10 mouse cellular contexts compared by ENCODE assay signal in the genomic region with DNA sequence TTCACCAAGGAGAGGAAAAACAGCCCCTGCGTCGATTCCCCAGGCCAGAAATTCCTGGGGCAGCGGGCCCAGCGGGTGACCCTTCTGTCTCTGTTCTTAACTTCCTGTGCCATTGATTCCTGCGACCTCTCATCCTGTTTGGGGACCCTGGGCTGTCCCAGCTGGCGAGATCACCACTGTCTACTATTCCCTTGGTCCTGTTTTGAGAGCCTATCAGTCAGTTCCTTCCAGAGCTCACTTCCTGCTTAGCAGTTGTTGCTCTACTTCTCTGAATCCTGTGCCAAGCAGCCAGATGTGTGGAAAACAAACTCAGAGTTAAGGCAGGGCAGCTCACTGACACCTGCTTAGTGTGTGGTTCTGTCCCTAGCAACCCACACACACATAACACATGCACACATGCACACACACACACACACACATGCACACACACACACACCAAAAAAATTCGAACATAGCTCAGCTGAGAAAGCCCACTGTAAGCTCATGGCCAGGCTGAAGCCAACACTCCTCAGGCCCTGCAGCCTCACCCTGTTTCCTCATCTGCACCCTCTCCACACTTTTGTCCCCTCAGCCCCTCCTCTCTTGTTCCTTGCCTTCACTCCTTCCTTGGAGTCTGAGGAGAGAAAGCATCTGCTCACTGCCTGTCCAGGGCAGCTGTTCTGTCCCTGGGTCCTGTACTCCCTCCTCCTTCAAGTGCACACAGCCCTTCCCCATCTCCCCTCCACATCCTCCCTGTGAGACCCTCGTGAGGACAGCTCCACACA. TPM values are rescaled to one million over a fixed set of nuclear protein-coding genes. Genes with fewer than 3 reads are reported as not detected.
DNase-seq lines count a peak whose midpoint lies in the region; ATAC-seq and TF ChIP-seq lines count a peak whose summit lies in the region.
"Had no signal": no experiment of that assay in that cellular context is flagged by ENCODE, and none has a peak within 500 bp of the region (broad histone marks: within the 10 kb centered on the region; RNA-seq: fewer than 3 reads in every experiment).

No protein-coding gene starts in this region.

- no peaks in the 10 kb centered on the region for H3K4me1 ChIP-seq in intestine, embryonic 16.5 days (ENCODE audit: control insufficient read depth, insufficient read depth, low read length)
- H3K4me1 ChIP-seq in intestine, postnatal 0 days (replicated peaks; ENCODE audit: control insufficient read depth, insufficient read depth, low read length): no peaks in the 10 kb centered on the region
- peaks cover 0 to 9% of the 10 kb centered on the region in 2 experiments; a peak in 1 of 4 replicates for H3K4me1 ChIP-seq in MEL (ENCODE audit: control insufficient read depth in 1 of 2, insufficient read depth in 2 of 2, low read length in 2 of 2)
- H3K4me1 ChIP-seq in limb, embryonic 10.5 days: peaks cover 17% of the 10 kb centered on the region

- H3K27ac ChIP-seq in intestine, embryonic 16.5 days (ENCODE audit: low read length): 0 out of 2 replicates have a peak overlapping the region, but pooled peaks have one; percentile 2
- H3K27ac ChIP-seq in intestine, postnatal 0 days (ENCODE audit: low read depth, low read length): no peak overlapping the region
- H3K27ac ChIP-seq in MEL (ENCODE audit: control insufficient read depth, low read depth, low read length): peak overlapping the region; percentile 76
- H3K27ac ChIP-seq in limb, embryonic 10.5 days: 0 out of 2 replicates have a peak overlapping the region, but pooled peaks have one; percentile 37

- ATAC-seq in intestine, embryonic 16.5 days: no peak
- no peak for ATAC-seq in intestine, postnatal 0 days

- no peak overlapping the region for H3K4me2 ChIP-seq in intestine, embryonic 16.5 days (ENCODE audit: low read depth, low read length)
- no peak overlapping the region for H3K4me2 ChIP-seq in intestine, postnatal 0 days (replicated peaks; ENCODE audit: low read depth)

- TF ChIP-seq EP300 in MEL (IDR thresholded peaks at IDR 0.05; ENCODE audit: low read depth in 1 of 2, low read length in 2 of 2): peak in 1 of 2 experiments; percentile 20; a peak in 2 of 4 replicates

- no peaks in the 10 kb centered on the region for H3K36me3 ChIP-seq in intestine, embryonic 16.5 days (ENCODE audit: control insufficient read depth, insufficient read depth, low read length)
- H3K36me3 ChIP-seq in intestine, postnatal 0 days (ENCODE audit: control insufficient read depth, insufficient read depth): no peaks in the 10 kb centered on the region
- no peaks in the 10 kb centered on the region for H3K36me3 ChIP-seq in MEL (ENCODE audit: control insufficient read depth in 1 of 2, insufficient read depth in 2 of 2, low read length in 2 of 2)
- no peaks in the 10 kb centered on the region for H3K36me3 ChIP-seq in limb, embryonic 10.5 days

- no peaks in the 10 kb centered on the region for H3K27me3 ChIP-seq in intestine, embryonic 16.5 days (replicated peaks; ENCODE audit: control insufficient read depth, insufficient read depth, low read length)
- H3K27me3 ChIP-seq in intestine, postnatal 0 days (replicated peaks; ENCODE audit: control insufficient read depth, insufficient read depth, low read length): no peaks in the 10 kb centered on the region
- no peaks in the 10 kb centered on the region for H3K27me3 ChIP-seq in MEL (ENCODE audit: control insufficient read depth in 1 of 2, insufficient read depth in 2 of 2, low read length in 2 of 2)
- H3K27me3 ChIP-seq in limb, embryonic 10.5 days (ENCODE audit: low read depth, poor library complexity, severe bottlenecking): no peaks in the 10 kb centered on the region

- 41% methylated on average over 8 of the region's 8 CpGs for WGBS in intestine, embryonic 16.5 days
- 42% methylated on average over 8 of the region's 8 CpGs for WGBS in intestine, postnatal 0 days
- 44% methylated on average over 8 of the region's 8 CpGs for WGBS in limb, embryonic 10.5 days

- no peak overlapping the region for H3K9ac ChIP-seq in intestine, embryonic 16.5 days (ENCODE audit: low read depth, low read length)
- H3K9ac ChIP-seq in intestine, postnatal 0 days (ENCODE audit: low read depth, low read length): no peak overlapping the region
- peak overlapping the region; percentile 38 for H3K9ac ChIP-seq in MEL (ENCODE audit: control insufficient read depth, low read depth, low read length, poor library complexity, severe bottlenecking)

- no peak overlapping the region for H3K4me3 ChIP-seq in intestine, embryonic 16.5 days (ENCODE audit: low read length)
- H3K4me3 ChIP-seq in intestine, postnatal 0 days (ENCODE audit: low read depth, low read length): no peak overlapping the region
- H3K4me3 ChIP-seq in MEL (ENCODE audit: control insufficient read depth in 1 of 2, insufficient read depth in 1 of 2, low read depth in 2 of 2, low read length in 2 of 2): peak overlapping the region; percentile 31 to 49; a peak in 3 of 4 replicates
- H3K4me3 ChIP-seq in limb, embryonic 10.5 days: no peak overlapping the region

- peak; percentile 74 for DNase-seq in MEL (ENCODE audit: low read depth, low spot score)
- DNase-seq in heart, adult 11 months: peak; percentile 99
- no peak for DNase-seq in limb, embryonic 10.5 days (ENCODE audit: low spot score)
- DNase-seq in testis, postnatal 10 days (ENCODE audit: low spot score): no peak
- DNase-seq in yolk sac, embryonic 10.5 days (ENCODE audit: low spot score): no peak
- DNase-seq in spleen, adult 18-20 months: no peak
- DNase-seq: adrenal gland, postnatal 36 days had no signal

- no peaks in the 10 kb centered on the region for H3K79me2 ChIP-seq in MEL (ENCODE audit: control insufficient read depth, insufficient read depth, low read length, poor library complexity)

- TF ChIP-seq POLR2A in MEL (IDR thresholded peaks at IDR 0.05; ENCODE audit: control insufficient read depth in 1 of 2, insufficient read depth in 1 of 2, low read depth in 1 of 2, low read length in 2 of 2, poor library complexity in 1 of 2): no peak; a peak in 1 of 4 replicates

- no peaks in the 10 kb centered on the region for H3K9me3 ChIP-seq in intestine, embryonic 16.5 days (ENCODE audit: control insufficient read depth, low read length)
- no peaks in the 10 kb centered on the region for H3K9me3 ChIP-seq in intestine, postnatal 0 days (ENCODE audit: control insufficient read depth)
- no peaks in the 10 kb centered on the region for H3K9me3 ChIP-seq in MEL (replicated peaks; ENCODE audit: insufficient read depth, low read length)
- no peaks in the 10 kb centered on the region for H3K9me3 ChIP-seq in limb, embryonic 10.5 days (replicated peaks)

- TF ChIP-seq CTCF in intestine, postnatal 0 days (IDR thresholded peaks at IDR 0.05; ENCODE audit: low read depth): no peak
- TF ChIP-seq CTCF in MEL (IDR thresholded peaks at IDR 0.05 in 2 of 3, conservative IDR thresholded peaks at IDR 0.05 in 1 of 3; ENCODE audit: control insufficient read depth in 1 of 3, insufficient read depth in 1 of 3, low read depth in 2 of 3, low read length in 3 of 3, poor library complexity in 1 of 3, severe bottlenecking in 1 of 3): no peak

- no peak for TF ChIP-seq RAD21 in MEL (IDR thresholded peaks at IDR 0.05; ENCODE audit: low read depth, low read length)

TF ChIP-seq in MEL, 35 proteins besides CTCF, POLR2A, EP300 and RAD21:
- TF ChIP-seq CHD1 (IDR thresholded peaks at IDR 0.05; ENCODE audit: low read depth, low read length) (no peak), USF1 (IDR thresholded peaks at IDR 0.05; ENCODE audit: low read depth, low read length) (no peak), ZC3H11A (IDR thresholded peaks at IDR 0.05; ENCODE audit: low read depth, low read length) (no peak), GATA1 (IDR thresholded peaks at IDR 0.05; ENCODE audit: low read depth, low read length) (no peak), MXI1 (IDR thresholded peaks at IDR 0.05; ENCODE audit: low read depth, low read length) (0 out of 2 replicates have a peak, but pooled peaks have one; percentile 33), MEF2A (IDR thresholded peaks at IDR 0.05; ENCODE audit: extremely low read depth, insufficient replicate concordance, low read depth, low read length, poor library complexity, severe bottlenecking) (no peak), UBTF (IDR thresholded peaks at IDR 0.05; ENCODE audit: borderline replicate concordance, insufficient read depth, low read depth, low read length) (no peak), ZKSCAN1 (IDR thresholded peaks at IDR 0.05; ENCODE audit: low read depth, low read length) (no peak), ETS1 (IDR thresholded peaks at IDR 0.05; ENCODE audit: low read depth, low read length) (0 out of 2 replicates have a peak, but pooled peaks have one; percentile 34), GABPA (IDR thresholded peaks at IDR 0.05; ENCODE audit: low read depth, low read length) (no peak), NRF1 (IDR thresholded peaks at IDR 0.05; ENCODE audit: insufficient read depth, low read depth, low read length, poor library complexity, severe bottlenecking) (no peak), ELF1 (IDR thresholded peaks at IDR 0.05; ENCODE audit: low read depth, low read length) (peak; percentile 64; the same call in 1 of the 2 replicates), ZMIZ1 (IDR thresholded peaks at IDR 0.05; ENCODE audit: low read depth, low read length) (no peak), ZNF384 (IDR thresholded peaks at IDR 0.05; ENCODE audit: low read depth, low read length) (no peak), E2F4 (IDR thresholded peaks at IDR 0.05; ENCODE audit: borderline replicate concordance, low read depth, low read length) (no peak), MAFK (IDR thresholded peaks at IDR 0.05; ENCODE audit: borderline replicate concordance, low read depth, low read length) (no peak), CHD2 (IDR thresholded peaks at IDR 0.05; ENCODE audit: low read length) (no peak)

RNA-seq across cellular contexts. Expression of a gene that starts 11.2 kb away (rescaled TPM):
- polyA plus RNA-seq in intestine, embryonic 16.5 days (2015; fragmentation: Nextera tagmentation; extraction: Ambion mirVana): not detected in 2 replicates
- not detected in 2 replicates for polyA plus RNA-seq in intestine, postnatal 0 days (2015; fragmentation: Nextera tagmentation; extraction: Ambion mirVana)
- not detected in 2 replicates for total RNA-seq in MEL (2012; rRNA removed)
- polyA plus RNA-seq in MEL (2012; ENCODE audit: insufficient read depth in 1 of 2, insufficient read length in 2 of 2, low read depth in 1 of 2, low replicate concordance in 2 of 2, missing spikeins in 1 of 2): not detected
- polyA plus RNA-seq in limb, embryonic 10.5 days (2016; fragmentation: Nextera tagmentation; extraction: Ambion mirVana): not detected in 2 replicates
- total RNA-seq: hematopoietic stem cell, adult 5-6 weeks had no signal

Comparison
In these comparisons a context has a peak if more than half of its experiments do, and no peak if none do; other contexts are left out.
1. H3K4me3 ChIP-seq: peak in MEL (2 of 2); none in intestine, embryonic 16.5 days (single experiment), intestine, postnatal 0 days (single experiment) and limb, embryonic 10.5 days (single experiment).
2. DNase-seq: peak in MEL (single experiment) and heart, adult 11 months (single experiment); none in limb, embryonic 10.5 days (single experiment), testis, postnatal 10 days (single experiment), yolk sac, embryonic 10.5 days (single experiment) and spleen, adult 18-20 months (0 of 2).